Mouse (Mus musculus): ENCODE results near the gene Zfp689.

DNA sequence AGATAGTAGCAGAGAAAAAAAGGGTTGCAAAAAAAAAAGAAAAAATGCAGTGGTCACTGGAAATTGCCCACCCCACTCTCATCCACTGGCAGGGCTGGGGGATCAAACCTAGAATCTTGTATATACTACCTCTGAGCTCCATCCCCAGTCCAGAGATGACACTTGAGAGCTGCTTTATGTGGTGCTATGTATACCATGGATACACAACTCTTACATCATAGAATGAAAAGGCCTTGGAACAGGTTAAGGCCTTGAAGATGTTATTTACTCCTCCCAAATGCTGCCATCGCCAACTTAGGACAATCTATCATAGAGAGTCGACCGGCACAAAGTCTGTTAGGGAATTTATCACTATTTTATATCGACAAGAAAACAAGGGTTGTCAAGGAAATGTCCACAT, 27.9 kb upstream of the Zfp689 start:
- TF ChIP-seq POLR2A (IDR thresholded peaks at IDR 0.05; ENCODE audit: extremely low read depth, insufficient read depth, low read length) (no peak), CTCF (IDR thresholded peaks at IDR 0.05; ENCODE audit: low read depth, low read length) (no peak)

All from liver, adult 2 months (tissue).